Mouse (Mus musculus) heart, adult 11 months (tissue): ENCODE data around the gene Tarm1.

Experiments
- DNase-seq: peaks from one replicate; pipeline ENCODE4 v3.0.0; 2022

Tarm1 gene

GRCm38 (mm10) chr7:3502439-3502838 lies at the start of gene Tarm1:
Gene Tarm1 (minus strand): TSS chr7:3502624.
- DNase-seq = peak; percentile 64

- peak; percentile 35 for DNase-seq
Observed at GRCm38 (mm10) chr7:3505913-3506312, 3.5 kb upstream of the Tarm1 start.

- peak; percentile 64 for DNase-seq
Observed at GRCm38 (mm10) chr7:3500406-3500805, 2.0 kb downstream of the Tarm1 start.

DNA sequence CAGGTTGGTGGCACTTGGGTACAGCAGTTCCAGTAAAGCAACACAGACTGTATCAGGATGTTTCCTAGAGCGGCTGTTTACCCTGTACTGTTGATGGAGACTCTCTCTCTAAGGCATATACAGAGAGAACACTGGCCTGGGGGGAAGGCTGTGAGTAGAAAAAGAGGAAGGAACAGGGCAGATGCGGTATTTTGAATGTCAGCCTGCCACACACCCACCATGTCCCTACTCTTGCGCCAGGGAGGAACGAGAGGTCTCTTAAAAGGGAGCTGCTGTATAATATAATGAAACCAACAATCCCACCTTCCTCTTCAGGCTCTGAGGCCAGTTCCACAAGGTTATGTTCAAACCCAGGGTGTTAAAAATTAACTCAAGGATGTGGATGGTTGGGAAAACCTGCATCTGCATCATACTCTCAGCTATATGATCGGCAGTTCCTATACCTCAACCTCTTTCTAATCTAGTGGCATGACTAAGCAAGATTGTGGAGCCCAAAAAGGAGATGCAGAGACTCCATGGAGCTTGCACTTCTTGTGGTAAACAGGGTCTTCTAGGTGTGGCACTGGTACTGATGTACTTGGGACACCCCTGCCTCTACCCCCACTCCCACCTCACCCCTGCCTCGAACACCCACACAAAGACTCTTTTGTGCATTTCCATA lies 20.3 kb downstream of the Tarm1 start:
- DNase-seq = peak; percentile 58

GRCm38 (mm10) chr7:3476728-3477127 lies 25.7 kb downstream of the Tarm1 start:
- DNase-seq = peak; percentile 15

DNA sequence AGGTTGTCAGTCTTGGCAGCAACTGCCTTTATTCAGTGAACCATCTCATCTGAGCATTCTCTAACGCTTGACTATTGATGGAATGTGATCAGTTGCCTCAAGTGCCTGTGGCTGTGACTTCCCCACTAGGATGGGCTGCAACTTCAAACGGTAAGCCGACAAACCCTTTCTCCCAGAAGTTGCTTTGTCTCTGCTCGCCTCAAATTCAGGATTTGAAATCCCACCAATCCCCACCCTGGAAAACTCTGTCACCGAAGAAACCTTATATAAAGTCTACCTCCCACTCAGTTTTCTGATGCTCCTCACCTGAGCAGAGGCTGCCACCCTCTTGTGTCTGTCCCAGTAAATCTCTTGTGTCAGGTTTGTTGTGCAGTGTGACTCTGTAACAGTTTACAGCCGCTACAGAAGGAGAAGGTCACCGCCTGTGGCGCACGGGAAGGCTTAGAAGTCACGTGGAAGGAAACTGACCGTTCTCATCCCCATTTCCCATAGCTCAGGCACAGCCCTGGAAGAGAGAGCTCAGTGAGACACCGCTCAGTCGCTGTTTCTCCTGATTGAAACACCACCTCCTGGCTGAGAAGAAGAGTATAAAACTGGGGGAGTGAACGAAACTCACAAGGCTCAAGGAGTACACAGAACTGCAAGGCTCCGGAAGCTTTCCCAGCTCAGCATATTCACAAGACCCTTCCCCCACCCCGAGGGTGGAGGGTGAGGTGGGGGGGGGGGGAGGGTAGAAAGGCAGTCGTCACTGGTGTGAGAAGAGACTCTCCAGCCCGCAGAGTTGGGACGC lies 27.9 kb downstream of the Tarm1 start:
- DNase-seq = peak; percentile 72

DNA sequence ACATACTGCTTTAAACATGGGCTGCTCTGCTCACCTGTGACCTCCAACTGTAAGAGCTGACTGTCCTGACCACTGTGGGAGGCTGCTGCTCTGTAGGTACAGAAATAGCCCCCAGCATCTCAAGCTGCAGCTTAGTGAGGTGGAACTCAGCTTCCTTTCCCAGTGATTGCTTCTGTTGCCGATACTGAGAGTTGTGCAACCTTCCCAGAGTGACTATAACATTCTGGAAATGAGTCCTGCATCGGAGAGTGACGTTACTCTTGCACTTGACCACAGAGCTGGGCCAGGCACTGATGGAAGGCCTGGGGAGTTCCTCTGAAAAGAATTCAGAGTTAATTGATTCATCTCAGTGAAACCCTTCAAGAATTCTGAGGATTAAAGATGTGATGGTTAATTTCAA lies 29.6 kb downstream of the Tarm1 start:
- peak; percentile 45 for DNase-seq

DNA sequence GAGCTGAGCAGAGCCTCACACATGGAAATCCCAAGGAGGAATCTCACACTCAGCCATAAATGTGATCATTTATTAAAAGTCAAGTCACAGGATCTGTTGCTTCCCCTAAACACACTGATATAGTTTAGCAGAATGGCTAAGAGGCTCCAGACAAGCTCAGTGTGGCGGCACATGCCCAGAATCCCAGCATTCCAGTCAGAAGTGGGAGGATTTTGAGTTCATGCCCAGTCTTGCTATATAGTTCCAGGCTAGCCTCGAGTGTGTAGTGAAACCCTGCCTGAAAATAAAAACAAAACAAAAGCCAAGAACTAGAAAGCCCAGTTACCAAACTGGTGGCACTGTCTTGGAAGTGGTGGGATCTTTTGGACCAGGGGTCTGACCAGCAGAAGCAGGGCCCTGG lies 33.8 kb downstream of the Tarm1 start:
- DNase-seq = no peak

DNA sequence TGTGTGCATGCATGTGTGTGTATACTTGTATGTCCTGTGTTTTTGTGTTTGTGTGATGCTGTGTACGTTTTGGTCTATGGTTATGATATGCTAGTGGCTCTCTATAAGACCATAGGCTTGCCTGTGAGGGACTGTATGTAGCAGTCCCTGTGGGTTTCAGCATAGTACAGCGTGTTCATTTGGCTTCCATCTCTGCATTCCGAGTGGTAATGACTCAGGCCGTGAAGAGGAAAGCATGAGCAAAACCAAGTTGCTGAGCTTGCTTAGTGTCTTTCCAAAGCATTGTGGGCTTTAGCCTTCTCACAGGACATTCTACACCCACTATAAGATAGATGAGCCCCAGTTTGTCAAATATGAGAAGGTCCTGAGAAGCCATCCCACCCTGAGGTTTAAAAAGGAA lies 39.1 kb downstream of the Tarm1 start:
- DNase-seq = peak; percentile 88

DNA sequence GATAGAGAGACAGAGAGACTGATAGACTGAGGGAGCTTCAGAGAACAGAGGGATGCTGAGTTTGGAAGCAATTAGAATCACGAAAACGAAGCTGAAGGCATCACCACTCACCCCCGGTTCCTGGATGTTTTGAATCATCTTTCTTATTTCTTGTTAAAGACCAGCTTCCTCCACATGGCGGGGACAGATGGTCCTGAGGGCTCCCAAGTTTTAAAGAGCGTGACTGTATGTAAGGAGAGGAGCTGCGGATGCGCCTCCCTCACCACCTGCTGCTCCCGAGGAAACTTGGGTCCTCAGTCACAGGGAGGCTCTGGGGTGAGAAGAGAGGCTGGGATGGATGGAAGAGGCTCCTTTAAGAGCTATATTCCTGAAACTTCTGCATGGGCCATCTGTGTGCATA lies 42.2 kb downstream of the Tarm1 start:
- no peak for DNase-seq

- DNase-seq = no peak
Observed at GRCm38 (mm10) chr7:3457841-3458217, 44.6 kb downstream of the Tarm1 start.

DNA sequence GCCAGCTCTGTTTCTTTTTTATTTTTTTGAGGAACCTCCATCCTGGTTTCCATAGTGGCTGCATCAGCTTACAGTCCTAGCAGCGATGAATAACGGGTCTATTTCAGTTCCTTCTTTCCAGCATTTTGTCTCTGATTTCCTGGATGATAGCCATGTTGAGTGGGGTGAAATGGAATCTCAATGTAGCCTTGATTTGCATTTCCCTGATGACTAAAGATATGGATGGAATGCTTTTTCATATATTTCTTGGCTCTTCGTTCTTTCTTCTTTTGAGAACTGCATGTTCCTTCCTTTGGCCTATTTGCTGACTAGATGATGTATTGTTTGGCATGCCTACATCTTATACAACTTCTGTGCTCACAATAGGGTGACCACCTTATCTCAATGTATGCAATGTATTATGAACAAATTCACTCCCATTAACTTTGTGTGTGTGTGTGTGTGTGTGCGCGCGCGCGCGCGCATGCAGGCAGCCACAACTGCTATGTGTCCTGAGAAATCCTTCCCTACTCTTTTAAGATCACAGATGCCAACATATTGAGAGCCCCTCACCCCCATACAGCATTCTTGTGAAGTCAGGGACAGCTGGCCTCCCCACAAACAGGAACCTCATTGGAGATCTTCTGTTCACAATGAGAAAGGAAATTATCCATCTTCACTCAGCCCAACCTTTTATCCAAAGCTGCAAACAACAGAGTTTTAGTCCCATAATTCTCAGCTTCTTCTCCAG lies 45.1 kb downstream of the Tarm1 start:
- DNase-seq = no peak

- no peak for DNase-seq
Observed at GRCm38 (mm10) chr7:3453486-3454183, 48.8 kb downstream of the Tarm1 start.

DNA sequence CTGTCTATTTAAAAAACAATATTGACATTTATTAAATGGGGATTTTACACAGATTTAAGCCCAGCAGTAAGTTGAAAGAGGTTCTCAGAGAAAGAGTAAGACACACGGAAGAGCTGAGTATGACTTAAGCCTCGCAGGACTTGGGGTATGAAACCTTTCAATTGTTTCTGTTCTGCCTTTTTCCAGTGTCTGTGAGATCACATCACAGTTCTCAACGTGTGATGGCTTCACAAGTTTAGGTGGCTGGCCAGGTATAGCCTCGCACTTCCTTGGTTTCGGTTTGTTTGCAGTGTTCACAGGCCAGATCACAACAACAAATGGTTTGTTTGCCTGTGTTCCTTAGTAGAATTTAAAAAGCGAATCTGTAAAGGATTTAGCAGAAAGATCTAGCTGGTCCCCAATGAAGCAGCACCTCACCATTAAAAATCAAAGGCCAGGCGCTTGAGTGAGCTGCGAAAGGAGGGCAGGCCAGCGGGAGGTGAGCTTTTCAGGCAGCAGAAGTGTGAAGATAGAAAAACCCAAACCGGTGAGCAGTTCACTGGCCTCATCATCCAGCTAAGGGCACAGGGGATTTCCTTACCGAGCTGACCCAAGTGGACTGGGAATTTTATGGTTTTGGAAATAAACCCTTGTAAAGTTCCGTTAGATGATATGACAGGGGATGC lies 49.5 kb downstream of the Tarm1 start:
- DNase-seq = no peak

DNA sequence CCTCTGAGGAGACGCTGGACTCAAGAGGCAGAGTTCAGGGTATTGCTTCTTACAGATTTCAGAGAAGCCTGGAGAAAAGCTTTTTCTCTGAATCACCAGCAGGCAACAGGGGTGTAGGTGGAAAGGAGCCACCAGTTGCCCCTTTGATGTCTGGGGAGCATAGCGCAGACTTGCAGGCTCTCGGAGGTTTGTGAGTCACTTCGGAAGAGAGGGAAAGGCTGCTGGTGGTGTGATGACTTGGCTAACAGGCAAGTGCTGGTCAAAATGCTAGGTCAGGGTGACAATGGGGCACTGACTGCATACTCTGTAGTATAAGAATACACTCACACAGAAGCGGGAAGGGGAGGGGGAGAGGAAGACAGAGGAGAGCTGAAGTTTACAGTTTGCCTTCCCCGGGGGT lies 51.3 kb downstream of the Tarm1 start:
- no peak for DNase-seq

DNA sequence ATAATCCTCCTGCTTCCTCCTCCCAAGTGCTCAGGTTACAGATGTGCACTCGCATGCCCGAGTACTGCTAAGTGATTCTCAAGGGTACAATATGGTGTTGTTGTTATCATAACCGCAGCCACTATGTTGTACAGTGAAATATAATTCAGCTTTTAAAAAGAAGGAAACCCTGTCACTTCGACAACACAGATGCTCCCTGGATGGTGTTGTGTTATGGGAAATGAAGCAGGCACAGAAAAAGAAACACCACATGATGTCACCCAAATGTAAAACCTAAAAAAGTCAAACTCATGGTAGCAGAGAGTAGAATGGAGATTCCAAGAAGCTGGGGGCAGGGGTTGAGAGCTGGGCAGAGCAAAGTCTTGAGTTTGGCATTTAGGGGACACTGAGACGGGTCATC lies 51.8 kb downstream of the Tarm1 start:
- no peak for DNase-seq

DNA sequence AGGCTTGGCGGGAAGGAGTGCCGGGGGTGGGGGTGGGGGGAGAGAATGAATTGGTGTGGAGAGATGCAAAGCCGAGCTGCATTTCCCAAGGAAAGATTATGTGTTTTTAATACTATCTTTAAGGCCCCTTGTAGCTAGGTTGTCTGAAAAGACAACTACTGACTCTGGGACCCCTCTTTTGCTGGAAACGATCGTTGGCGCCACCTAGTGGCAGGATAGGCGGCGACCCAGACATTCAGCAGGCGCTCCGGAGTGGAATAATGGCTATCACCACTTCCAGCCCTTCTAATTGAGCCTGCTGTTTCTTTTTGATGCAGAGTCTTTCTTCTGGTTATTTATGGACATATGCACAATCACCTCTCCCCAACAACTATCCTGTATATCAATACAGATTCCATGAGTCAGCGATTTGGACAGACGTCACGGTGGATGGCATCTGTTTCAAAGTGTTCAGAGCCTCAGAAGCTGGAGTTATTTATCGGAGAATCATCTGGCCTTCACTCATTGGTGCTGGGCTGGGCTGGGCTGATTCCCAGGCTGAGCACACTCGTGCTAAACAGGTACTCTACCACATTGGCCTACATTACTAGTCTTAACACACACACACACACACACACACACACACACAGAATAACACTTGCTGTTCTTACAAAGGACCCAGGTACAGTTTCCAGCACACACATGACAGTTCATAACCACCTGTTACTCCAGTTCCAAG lies 53.5 kb downstream of the Tarm1 start:
- peak; percentile 93 for DNase-seq

DNA sequence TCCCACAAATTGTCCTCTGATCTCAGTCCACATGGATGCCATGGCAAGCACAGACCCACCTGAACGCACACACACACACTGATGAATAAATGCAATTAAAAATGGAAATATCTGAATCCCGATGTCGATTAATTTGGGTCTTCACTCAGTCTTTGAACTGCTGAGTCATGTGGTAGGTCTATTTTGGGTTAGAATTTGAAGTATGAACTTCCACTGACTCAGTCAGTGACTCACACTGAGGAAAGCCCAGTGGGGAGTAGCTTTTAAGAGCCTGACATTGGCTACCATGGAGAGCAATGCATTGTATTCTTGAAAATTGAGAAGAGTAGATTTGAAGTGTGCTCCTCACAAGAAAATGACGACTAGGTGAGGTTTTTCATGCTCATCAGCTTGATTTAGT lies 55.4 kb downstream of the Tarm1 start:
- no peak for DNase-seq

DNA sequence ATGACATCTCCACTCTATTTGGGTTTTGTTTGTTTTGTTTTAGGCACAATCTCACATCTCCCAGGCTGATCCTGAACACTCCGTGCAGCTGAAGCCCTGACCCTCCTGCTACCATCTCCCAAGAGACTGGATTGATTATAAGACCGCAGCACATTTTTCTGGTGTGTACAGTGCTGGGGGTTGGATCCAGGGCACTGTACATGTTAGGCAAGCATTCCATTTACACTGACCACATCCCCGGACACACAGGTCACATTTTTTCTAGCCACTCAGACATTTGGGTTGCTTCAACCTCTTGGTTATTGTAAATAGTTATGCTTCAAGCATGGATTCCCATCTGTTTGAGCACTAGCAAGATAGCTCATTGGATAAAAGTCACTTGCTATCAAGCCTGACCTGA lies 55.8 kb downstream of the Tarm1 start:
- DNase-seq = no peak

DNA sequence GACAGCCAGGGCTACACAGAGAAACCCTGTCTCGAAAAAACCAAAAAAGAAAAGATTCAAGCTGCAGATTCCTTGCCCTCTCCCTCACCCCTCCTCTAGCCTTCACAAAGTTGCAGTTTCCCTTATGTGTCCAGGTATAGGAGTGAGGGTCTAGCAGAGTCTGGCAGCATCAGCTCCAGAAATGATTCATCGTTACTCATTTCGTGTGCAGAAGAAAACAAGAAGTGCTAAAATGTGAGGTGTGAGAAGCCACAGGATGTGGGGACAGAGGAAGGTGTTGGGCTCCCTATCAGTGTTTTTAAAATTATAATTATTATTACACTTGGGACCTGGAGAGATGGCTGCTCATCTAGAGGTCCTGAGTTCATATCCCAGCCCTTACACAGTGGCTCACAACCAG lies 57.7 kb downstream of the Tarm1 start:
- DNase-seq = no peak

- DNase-seq = no peak
Observed at GRCm38 (mm10) chr7:3442476-3443062, 59.9 kb downstream of the Tarm1 start.

DNA sequence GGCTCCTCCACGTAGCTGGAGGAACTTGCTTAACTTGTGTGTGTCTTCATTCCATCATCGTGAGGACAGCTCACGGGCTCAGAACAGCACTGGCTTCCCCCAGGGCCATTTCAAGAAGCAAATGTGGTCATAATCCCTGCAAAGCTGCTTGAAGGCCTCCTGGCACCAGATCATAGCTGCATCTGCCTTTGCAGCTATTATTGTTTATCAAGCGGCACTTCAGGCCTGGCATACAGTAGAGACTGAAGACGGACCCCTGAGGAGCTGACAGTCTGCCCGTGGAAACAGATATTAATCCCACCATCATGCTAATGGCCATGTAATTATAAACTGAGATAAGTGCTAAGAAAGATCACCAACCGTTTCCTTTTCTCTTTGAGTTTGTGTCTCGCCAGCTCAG lies 61.9 kb downstream of the Tarm1 start:
- no peak for DNase-seq
